Mouse (Mus musculus) ES-Bruce4 (cell line): ENCODE measurements at regions not wholly inside any gene's neighbourhood (a gene's known extent, or its start where the extent isn't known, plus 50 kb on each side); places are given as distances from the start of the nearest gene placed in this dataset.

ENCODE experiments used
- CTCF ChIP-seq: IDR thresholded peaks from one replicate; pipeline ENCODE4 v1.8.1; 2011; ENCODE audit warnings: low read depth, low read length
- EP300 ChIP-seq: IDR thresholded peaks from 2 replicates; pipeline ENCODE4 v1.6.1; 2011; ENCODE audit warnings: low read depth, low read length; ENCODE audit not compliant: insufficient read depth
- POLR2A ChIP-seq: IDR thresholded peaks from one replicate; pipeline ENCODE4 v1.8.1; 2011; ENCODE audit warnings: low read length; ENCODE audit not compliant: insufficient read depth

- TF ChIP-seq CTCF, result no peak
- TF ChIP-seq POLR2A, result no peak
- TF ChIP-seq EP300, result no peak
Measured at GRCm38 (mm10) chr1:138348447-138348846, 74.9 kb downstream of the Atp6v1g3 start.
